Mouse (Mus musculus): ENCODE data around the gene Smyd3. TPM values are rescaled to one million over a fixed set of nuclear protein-coding genes. Genes with fewer than 3 reads are reported as not detected.

The Smyd3 gene
- polyA plus RNA-seq, 1 experiment: 9.6 TPM

GRCm38 (mm10) chr1:179207180-179207741, 310.6 kb downstream of the Smyd3 start:
- TF ChIP-seq POLR2A (IDR thresholded peaks at IDR 0.05; ENCODE audit: control insufficient read depth, extremely low read depth, insufficient read depth, low read length, poor library complexity): no peak
- no peak for DNase-seq
- no peak overlapping the region for H3K4me3 ChIP-seq (ENCODE audit: control insufficient read depth, insufficient read depth, low read length)
- 89% methylated on average over 9 of the region's 9 CpGs for WGBS
- no peaks in the 10 kb centered on the region for H3K36me3 ChIP-seq (ENCODE audit: control insufficient read depth, insufficient read depth, low read length)
- no peaks in the 10 kb centered on the region for H3K27me3 ChIP-seq (ENCODE audit: control insufficient read depth, insufficient read depth, low read length)
- H3K4me1 ChIP-seq (replicated peaks; ENCODE audit: control insufficient read depth, insufficient read depth, low read length): no peaks in the 10 kb centered on the region
- no peak overlapping the region for H3K27ac ChIP-seq (ENCODE audit: control insufficient read depth, insufficient read depth, low read length)

DNA sequence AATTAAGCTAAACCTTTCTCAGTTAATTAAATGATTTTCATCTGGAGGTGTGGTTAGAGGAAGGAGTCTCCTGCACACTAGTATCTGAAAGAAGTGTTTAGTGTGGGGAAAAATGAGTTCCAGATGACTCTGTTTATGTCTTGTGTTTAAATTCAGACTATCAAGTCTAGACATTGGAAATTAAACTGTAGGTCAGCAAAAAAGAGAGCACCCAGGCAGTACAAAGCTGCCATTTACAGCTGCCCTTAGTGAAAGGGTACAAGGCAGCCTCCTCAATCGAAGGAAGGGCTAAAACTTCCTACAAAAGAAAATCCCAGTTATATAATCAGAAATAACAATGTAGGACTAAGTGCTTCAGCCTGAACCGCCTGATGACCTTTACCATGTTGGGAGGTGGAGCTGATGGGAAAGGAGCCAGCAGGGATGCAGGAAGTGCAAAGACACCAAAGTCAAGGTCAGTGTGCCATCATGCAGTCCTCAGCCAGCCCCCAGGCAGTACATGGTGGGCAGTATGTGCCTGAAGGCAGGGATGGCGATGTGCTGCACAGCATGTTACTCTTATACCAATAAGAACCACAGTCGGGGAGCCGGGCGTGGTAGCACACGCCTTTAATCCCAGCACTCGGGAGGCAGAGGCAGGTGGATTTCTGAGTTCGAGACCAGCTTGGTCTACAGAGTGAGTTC, 319.2 kb downstream of the Smyd3 start:
- Histone ChIP-seq H3K4me3 (ENCODE audit: control insufficient read depth, insufficient read depth, low read length) (no peak overlapping the region), H3K36me3 (ENCODE audit: control insufficient read depth, insufficient read depth, low read length) (no peaks in the 10 kb centered on the region), H3K27me3 (ENCODE audit: control insufficient read depth, insufficient read depth, low read length) (no peaks in the 10 kb centered on the region), H3K27ac (ENCODE audit: control insufficient read depth, insufficient read depth, low read length) (no peak overlapping the region), H3K4me1 (replicated peaks; ENCODE audit: control insufficient read depth, insufficient read depth, low read length) (no peaks in the 10 kb centered on the region)
- TF ChIP-seq CTCF (IDR thresholded peaks at IDR 0.05; ENCODE audit: borderline replicate concordance, control insufficient read depth, extremely low read depth, insufficient read depth, low read length, poor library complexity) (no peak), POLR2A (IDR thresholded peaks at IDR 0.05; ENCODE audit: control insufficient read depth, extremely low read depth, insufficient read depth, low read length, poor library complexity) (no peak)
- WGBS: 95% methylated on average over 9 of the region's 9 CpGs
- DNase-seq: no peak

DNA sequence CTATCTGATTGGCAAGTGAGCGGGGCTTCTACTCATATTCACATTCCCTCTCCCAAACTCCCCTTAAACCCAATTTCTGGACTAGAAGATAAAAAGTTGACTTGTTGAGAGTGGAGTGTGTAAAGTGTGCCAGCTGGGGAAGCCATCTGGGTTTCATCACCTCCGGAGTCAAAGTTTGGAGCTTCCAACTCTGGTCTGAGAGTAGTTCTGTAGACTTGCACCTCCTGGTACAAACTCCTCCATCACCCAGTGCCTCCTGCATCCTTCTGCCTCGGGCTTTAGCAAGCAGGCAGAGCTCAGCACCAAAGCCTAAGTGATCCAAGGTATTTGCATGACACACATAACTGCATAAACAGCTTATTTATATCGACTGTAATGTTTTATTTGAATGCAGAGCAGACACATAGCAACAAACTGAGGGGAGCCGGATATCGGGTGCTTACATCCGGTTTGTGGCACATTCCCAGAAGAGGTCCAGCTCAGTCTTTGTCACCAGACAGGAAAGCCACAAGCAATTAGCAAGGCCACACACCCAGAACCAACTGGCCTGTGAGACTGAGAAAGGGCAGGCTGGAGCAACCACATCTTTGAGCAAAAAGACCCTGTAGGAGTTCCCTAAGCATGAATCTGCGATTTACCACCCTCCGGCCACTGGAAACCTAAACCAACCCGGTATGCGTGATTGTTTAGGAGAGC, 319.9 kb downstream of the Smyd3 start:
- Histone ChIP-seq H3K27ac (ENCODE audit: control insufficient read depth, insufficient read depth, low read length) (no peak overlapping the region), H3K36me3 (ENCODE audit: control insufficient read depth, insufficient read depth, low read length) (no peaks in the 10 kb centered on the region), H3K4me1 (replicated peaks; ENCODE audit: control insufficient read depth, insufficient read depth, low read length) (no peaks in the 10 kb centered on the region), H3K27me3 (ENCODE audit: control insufficient read depth, insufficient read depth, low read length) (no peaks in the 10 kb centered on the region), H3K4me3 (ENCODE audit: control insufficient read depth, insufficient read depth, low read length) (no peak overlapping the region)
- 62% methylated on average over 11 of the region's 11 CpGs for WGBS
- no peak for DNase-seq
- TF ChIP-seq POLR2A (IDR thresholded peaks at IDR 0.05; ENCODE audit: control insufficient read depth, extremely low read depth, insufficient read depth, low read length, poor library complexity) (no peak), CTCF (IDR thresholded peaks at IDR 0.05; ENCODE audit: borderline replicate concordance, control insufficient read depth, extremely low read depth, insufficient read depth, low read length, poor library complexity) (no peak)

DNA sequence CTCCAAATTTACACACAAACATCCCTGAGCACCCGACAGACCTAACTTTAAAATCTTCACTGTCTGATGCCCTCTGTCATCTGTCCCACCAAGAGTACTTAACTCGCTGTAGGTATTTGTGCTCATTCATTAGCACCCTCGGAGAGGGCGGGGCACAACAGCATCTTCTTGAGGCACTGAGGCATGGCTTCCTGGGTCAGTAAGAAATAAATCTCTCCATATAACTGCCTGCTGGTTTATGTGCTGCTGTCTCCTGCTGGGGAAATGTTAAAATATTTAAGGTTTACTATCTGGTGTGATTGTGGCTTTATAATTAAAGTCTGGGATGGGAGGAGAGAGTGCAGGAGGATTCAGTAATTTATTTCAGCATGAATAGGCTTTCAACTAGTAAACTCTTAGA, 320.7 kb downstream of the Smyd3 start:
- H3K27ac ChIP-seq (ENCODE audit: control insufficient read depth, insufficient read depth, low read length): no peak overlapping the region
- 95% methylated on average over 4 of the region's 4 CpGs for WGBS
- H3K4me3 ChIP-seq (ENCODE audit: control insufficient read depth, insufficient read depth, low read length): no peak overlapping the region
- no peaks in the 10 kb centered on the region for H3K36me3 ChIP-seq (ENCODE audit: control insufficient read depth, insufficient read depth, low read length)
- H3K27me3 ChIP-seq (ENCODE audit: control insufficient read depth, insufficient read depth, low read length): no peaks in the 10 kb centered on the region
- no peak for DNase-seq
- no peak for TF ChIP-seq POLR2A (IDR thresholded peaks at IDR 0.05; ENCODE audit: control insufficient read depth, extremely low read depth, insufficient read depth, low read length, poor library complexity)
- TF ChIP-seq CTCF (IDR thresholded peaks at IDR 0.05; ENCODE audit: borderline replicate concordance, control insufficient read depth, extremely low read depth, insufficient read depth, low read length, poor library complexity): no peak
- no peaks in the 10 kb centered on the region for H3K4me1 ChIP-seq (replicated peaks; ENCODE audit: control insufficient read depth, insufficient read depth, low read length)

GRCm38 (mm10) chr1:179196422-179196821, 321.4 kb downstream of the Smyd3 start:
- TF ChIP-seq POLR2A (IDR thresholded peaks at IDR 0.05; ENCODE audit: control insufficient read depth, extremely low read depth, insufficient read depth, low read length, poor library complexity): no peak
- TF ChIP-seq CTCF (IDR thresholded peaks at IDR 0.05; ENCODE audit: borderline replicate concordance, control insufficient read depth, extremely low read depth, insufficient read depth, low read length, poor library complexity): no peak
- Histone ChIP-seq H3K27ac (ENCODE audit: control insufficient read depth, insufficient read depth, low read length) (no peak overlapping the region), H3K4me3 (ENCODE audit: control insufficient read depth, insufficient read depth, low read length) (no peak overlapping the region)

DNA sequence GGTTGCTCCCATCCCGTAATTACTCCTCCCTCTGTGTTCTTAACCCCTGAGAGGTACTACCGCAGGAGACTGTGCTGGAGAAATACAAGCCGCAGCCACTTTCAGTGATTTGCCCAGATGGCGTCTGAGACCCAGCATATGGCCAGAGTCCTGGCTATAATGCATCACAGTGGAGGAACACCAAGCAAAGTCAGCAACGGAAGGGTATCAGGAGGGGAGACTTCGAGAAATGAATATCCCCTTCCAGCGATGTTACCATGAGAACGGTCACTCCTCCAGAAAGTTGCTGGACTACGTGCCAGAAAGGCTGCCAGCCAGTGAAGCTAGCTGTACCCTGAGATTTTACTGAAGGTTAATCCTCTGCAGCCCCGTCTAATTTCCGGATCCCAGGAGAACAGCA, 325.1 kb downstream of the Smyd3 start:
- no peak for DNase-seq
- Histone ChIP-seq H3K4me3 (ENCODE audit: control insufficient read depth, insufficient read depth, low read length) (no peak overlapping the region), H3K36me3 (ENCODE audit: control insufficient read depth, insufficient read depth, low read length) (no peaks in the 10 kb centered on the region), H3K27ac (ENCODE audit: control insufficient read depth, insufficient read depth, low read length) (no peak overlapping the region), H3K27me3 (ENCODE audit: control insufficient read depth, insufficient read depth, low read length) (no peaks in the 10 kb centered on the region), H3K4me1 (replicated peaks; ENCODE audit: control insufficient read depth, insufficient read depth, low read length) (no peaks in the 10 kb centered on the region)
- WGBS: 96% methylated on average over 11 of the region's 11 CpGs
- TF ChIP-seq POLR2A (IDR thresholded peaks at IDR 0.05; ENCODE audit: control insufficient read depth, extremely low read depth, insufficient read depth, low read length, poor library complexity): no peak
- TF ChIP-seq CTCF (IDR thresholded peaks at IDR 0.05; ENCODE audit: borderline replicate concordance, control insufficient read depth, extremely low read depth, insufficient read depth, low read length, poor library complexity): no peak

More at GRCm38 (mm10) chr1:179196422-179196821, 321.4 kb downstream of the Smyd3 start:
- Histone ChIP-seq H3K4me1 (replicated peaks; ENCODE audit: control insufficient read depth, insufficient read depth, low read length) (no peaks in the 10 kb centered on the region), H3K27me3 (ENCODE audit: control insufficient read depth, insufficient read depth, low read length) (no peaks in the 10 kb centered on the region), H3K36me3 (ENCODE audit: control insufficient read depth, insufficient read depth, low read length) (no peaks in the 10 kb centered on the region)
- DNase-seq: peak; percentile 39

Measured in thymus, adult 2 months (tissue).